Mouse (Mus musculus): ENCODE results near the gene Uox.

DNA sequence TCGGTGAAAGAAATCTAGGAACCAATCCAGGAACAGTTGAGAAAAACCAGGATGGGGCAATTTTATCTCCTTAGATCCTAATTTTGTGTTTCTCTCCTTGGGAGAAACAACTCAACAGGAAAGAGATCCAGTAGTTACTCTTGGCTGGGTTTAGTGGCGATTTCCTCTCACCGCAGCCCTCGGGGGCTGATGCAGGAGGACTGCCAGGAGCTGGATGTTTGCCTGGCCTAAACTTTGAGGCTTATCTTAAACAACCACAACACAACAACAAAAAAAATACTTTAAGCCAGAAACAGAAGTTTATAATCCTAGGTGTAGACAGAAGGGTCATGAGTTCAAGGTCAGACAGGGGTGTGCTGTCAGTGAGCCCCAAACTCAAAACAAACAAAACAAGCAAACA is 41.6 kb downstream of the Uox start:
- TF ChIP-seq CTCF (IDR thresholded peaks at IDR 0.05; ENCODE audit: borderline replicate concordance, insufficient read depth, low read length) (no peak), POLR2A (IDR thresholded peaks at IDR 0.05; ENCODE audit: low read depth, low read length) (no peak)

Data from embryonic fibroblast, embryonic 13.5 days (primary cell).